Mouse (Mus musculus): ENCODE data around the gene Wsb1.
"Not testable (repeated sequence)": the region's sequence is repeated elsewhere in the genome, so short reads cannot be mapped to it uniquely, and the experiment has no call there.

Gene Wsb1

DNA sequence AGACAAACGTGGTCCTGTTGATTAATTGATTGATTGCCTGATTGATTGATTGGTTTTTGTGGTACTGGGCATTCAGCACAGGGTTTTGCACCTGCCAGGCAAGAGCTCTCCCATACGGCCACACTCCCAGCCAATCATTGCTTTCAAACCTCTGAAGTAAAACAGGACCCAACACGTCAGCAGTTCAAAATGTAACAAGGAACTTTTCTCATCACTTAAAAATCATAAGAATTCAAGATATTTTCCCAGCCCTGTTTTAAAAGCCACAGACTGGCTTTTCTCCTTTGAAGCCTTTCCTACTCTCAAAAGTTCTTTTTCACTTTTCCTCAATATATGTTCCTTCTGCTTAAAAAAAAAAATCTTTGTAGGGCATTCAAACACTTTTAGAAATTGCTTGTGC, 9.9 kb upstream of the Wsb1 start:
- DNase-seq (ENCODE audit: low spot score in 2 of 2): no peak

GRCm38 (mm10) chr11:79260126-79260525, 5.7 kb upstream of the Wsb1 start:
- not testable (repeated sequence) for DNase-seq (ENCODE audit: low spot score in 2 of 2)

GRCm38 (mm10) chr11:79258738-79259137, 4.3 kb upstream of the Wsb1 start:
- no peak for DNase-seq (ENCODE audit: low spot score in 2 of 2)

DNA sequence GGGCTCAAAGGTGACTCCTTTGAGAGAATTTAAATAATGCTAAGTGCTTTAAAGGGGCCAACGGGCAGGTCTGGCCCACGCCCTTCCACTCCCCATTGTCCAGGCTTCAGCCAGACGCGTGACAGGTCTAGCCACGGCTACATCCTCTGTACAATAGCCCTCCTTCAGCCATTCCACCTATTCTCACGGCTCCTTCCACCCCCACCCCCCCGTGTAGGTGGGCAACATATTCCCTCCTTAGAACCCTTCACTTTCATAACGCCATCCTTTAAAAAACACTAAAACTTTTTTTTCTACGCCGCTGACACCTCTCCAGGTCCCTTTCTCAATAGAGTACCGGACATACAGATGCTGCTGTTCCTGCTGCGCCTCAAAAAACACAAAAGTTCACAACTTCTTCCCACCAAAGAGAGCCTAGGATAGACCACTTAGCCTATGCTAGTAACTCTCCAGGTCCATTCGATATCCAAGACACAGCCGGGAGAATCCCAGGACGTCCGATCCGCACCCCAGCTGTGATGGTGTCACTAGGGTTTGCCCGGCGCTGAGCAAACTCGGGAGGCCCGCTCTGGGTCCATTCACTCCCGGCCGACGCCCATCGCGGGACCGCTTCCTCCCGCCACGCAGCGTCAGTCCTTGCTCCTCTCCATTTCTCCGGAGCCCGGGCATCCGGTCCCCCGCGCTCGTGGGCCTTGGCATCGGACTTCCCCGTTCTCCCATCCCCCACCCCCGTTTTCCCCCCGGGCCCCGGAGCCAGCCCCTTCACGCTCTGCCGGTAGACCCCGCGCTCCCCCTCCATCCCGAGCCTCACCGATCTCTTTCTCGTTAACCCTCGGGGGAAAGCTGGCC, 705 bp downstream of the Wsb1 start:
- peak; percentile 19 to 37 for DNase-seq (ENCODE audit: low spot score in 2 of 2)

DNA sequence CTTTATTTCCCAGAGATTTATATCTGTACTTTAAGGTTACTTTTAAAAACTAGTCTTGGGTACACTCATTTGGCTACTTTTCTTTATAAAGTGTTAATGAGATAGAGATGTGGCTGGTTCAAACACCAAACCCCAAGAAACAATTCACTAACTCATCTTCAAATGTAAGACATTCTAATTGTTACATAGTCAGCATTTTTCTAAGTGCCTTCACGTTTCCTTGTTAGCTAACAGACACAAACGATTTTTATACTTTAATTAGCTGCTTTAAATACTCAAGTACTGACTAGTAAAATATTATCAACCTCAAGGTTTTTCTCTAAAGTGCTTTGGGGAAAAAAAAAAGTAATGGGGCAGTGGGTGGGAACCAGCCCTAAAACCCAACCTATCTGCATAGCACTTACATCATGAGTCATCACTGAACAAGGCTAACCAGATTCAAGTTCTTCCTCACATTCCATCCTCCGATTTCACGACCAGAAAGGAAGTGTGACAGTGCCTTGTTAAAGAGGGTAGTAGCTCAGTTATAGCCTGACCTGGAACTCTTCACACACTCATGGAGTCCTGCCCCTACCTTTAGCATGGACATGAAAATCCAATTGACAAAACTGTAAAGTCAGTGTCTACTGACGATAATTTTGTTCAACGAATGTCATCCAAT, 1.5 kb downstream of the Wsb1 start:
- DNase-seq (ENCODE audit: low spot score in 2 of 2): no peak

DNA sequence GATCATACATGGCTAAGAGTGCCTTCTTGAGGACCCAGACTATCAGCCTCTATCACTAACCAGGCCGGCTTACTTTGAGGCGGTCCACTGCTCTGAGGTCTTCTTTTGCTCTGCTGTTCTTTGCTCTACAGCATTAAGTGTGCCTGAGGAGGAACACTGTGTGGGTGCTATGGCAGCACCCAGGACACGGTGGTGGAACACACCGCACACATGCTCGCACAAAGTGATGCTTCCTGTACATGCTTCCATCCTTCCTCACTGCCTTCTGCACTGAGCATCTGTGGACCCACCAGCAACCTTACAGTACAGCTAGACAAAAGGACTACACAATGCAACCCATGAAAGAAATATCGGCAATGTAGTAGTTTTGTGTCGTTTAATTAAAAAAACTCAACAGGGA, 15.4 kb downstream of the Wsb1 start:
- no peak for DNase-seq (ENCODE audit: low spot score in 2 of 2)

- DNase-seq (ENCODE audit: low spot score in 2 of 2): no peak
Observed at GRCm38 (mm10) chr11:79238398-79238752, 16.1 kb downstream of the Wsb1 start.

GRCm38 (mm10) chr11:79237644-79238397, 16.6 kb downstream of the Wsb1 start:
- DNase-seq (ENCODE audit: low spot score in 2 of 2): no peak

DNA sequence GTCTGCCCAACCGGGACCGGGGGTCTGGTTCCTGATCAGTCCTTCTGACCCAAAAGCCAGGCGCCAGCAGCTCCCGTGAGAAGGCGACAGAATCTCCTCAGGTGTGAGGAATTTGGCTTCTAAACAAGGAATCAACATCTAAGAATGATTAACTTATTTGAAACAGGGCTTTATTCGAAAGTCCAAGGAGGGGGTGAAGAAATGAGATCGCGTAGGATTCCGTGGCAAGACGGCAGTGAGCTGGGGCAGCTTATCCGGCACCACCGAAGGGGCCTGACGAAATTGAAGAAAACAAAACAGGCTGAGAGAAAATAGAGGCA, 24.3 kb downstream of the Wsb1 start:
- DNase-seq (ENCODE audit: low spot score in 2 of 2): no peak

GRCm38 (mm10) chr11:79229561-79230250, 24.8 kb downstream of the Wsb1 start:
- DNase-seq (ENCODE audit: low spot score in 2 of 2): no peak

GRCm38 (mm10) chr11:79229057-79229504, 25.4 kb downstream of the Wsb1 start:
- no peak for DNase-seq (ENCODE audit: low spot score in 2 of 2)

- DNase-seq (ENCODE audit: low spot score in 2 of 2): no peak
Observed at GRCm38 (mm10) chr11:79228089-79228488, 26.4 kb downstream of the Wsb1 start.

DNA sequence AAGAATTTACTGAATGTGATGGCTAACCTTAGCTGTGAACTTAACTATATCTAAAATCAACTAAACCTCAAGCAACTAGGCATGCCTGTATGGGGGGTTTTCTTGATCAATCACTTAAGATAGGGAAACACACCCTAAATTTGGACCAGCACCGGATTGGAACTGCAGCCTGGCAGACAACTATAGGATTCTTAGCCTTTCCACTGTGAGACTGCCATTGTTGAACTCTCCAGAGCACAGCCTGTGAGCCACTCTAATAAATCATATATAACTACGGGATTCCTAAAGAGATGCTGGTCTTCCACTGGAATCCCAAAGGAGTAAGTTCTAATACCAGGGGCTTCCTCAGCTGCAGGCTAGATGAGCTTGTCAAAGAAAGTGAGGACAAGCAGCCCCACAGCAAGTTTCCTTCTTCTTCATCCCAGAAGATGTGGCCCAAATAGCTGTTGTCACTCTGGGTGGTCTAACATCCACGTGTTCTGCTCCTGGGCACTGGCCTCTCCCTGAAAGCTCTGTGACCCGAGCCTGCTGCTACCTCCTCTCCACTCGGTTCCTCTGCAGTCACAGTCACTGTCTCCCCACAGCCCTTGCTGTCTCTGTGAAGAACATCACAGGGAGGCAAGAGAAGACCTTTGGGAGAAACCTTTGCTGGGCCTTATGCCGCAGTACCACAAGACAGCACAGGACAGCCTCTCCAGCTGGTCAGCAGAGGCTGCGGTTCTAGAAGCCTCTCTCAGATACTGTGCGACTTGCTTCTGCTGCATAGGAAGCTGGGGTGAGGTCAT, 28.9 kb downstream of the Wsb1 start:
- no peak for DNase-seq (ENCODE audit: low spot score in 2 of 2)

DNA sequence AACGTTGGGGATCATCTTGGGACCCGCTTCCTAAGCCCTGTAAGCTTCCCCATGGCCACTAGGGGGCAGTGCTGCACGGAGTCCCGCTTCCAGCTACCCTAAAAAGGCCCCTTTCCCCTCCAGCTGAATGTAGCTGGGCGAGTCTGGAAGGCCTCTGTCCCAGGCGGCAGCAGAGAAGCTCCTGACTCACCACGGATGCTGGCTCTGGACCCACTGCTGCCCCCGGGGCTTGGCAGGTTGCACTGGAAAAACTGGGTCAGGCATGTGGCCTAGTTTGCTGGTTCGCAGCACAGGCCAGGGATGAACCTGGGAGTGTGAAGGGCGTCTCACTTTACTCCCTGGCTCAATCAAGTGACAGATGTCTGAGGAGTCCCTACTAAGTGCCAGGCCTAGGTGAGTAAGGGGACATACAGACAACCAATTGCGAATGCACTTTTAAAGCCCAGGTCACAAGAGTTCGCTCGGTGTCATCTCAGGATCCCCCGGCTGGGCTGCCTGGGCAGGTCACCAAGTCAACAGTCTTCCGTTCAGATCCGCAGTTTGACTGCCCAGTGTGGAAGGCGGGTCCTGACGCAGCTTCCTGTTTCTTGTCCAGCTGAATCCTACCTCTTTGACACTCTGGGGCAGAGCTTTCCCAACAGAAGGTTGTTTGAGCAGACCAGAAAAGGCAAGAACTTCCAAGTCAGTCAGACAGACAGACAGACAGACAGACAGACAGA, 29.8 kb downstream of the Wsb1 start:
- DNase-seq (ENCODE audit: low spot score in 2 of 2): peak; percentile 47 to 71

GRCm38 (mm10) chr11:79223420-79223819, 31.1 kb downstream of the Wsb1 start:
- DNase-seq (ENCODE audit: low spot score in 2 of 2): no peak

GRCm38 (mm10) chr11:79222661-79223060, 31.8 kb downstream of the Wsb1 start:
- no peak for DNase-seq (ENCODE audit: low spot score in 2 of 2)

DNA sequence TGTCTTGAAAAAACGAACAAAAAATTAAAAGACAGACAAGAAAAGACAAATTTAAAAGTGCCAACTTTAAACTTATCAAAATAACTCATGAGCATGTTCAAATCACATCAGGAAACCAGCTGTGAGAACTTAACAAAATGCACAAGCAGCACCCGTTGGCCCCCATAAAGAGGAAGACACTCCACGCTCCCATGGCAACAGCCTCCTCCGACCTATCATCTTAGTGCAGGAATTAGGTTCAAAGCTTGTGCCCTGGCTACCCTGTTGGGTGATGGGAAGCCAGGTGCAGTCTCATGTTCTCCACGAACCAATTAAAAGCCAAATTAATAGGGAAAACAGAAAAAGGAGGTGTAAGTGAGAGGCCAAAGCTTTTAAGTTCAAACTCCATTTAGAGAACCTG, 32.8 kb downstream of the Wsb1 start:
- no peak for DNase-seq (ENCODE audit: low spot score in 2 of 2)

DNA sequence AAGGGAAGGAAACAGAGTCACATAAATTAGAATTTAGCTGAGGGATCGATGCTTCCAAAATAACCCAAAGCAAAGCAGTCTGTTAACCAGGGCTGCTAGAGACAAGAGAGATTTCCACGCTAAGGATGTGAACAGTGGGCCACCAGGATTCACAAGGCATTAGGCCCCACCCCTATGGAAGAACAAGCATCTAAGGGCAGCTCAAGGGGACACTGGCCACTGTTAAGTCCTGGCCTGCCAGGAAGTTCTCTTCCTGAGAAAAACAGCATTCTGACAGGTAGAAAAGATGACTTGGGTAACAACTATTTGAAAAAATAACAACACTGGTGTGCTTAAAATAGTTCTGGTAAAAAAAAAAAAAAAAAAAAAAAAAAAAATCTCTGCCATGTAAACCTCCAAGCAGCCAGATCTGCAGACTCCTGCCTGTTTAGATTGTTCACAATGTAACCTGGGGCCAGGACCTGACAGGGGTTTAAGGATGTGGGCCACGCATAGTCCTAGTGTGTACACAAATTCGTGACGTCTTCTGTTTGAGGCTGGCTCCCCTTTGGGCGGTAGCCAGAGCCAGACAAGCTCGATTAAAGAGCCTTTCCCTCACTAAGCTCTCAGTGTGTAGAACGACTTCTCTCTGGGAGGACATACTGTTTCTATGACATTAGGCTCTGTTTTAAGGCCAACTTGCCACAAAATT, 35.4 kb downstream of the Wsb1 start:
- no peak for DNase-seq (ENCODE audit: low spot score in 2 of 2)

- DNase-seq (ENCODE audit: low spot score in 2 of 2): no peak
Observed at GRCm38 (mm10) chr11:79218061-79218460, 36.4 kb downstream of the Wsb1 start.

- no peak for DNase-seq (ENCODE audit: low spot score in 2 of 2)
Observed at GRCm38 (mm10) chr11:79217133-79217532, 37.3 kb downstream of the Wsb1 start.
